Mouse (Mus musculus): ENCODE measurements at regions not wholly inside any gene's neighbourhood (a gene's known extent, or its start where the extent isn't known, plus 50 kb on each side); places are given as distances from the start of the nearest gene placed in this dataset.

- H3K27me3 ChIP-seq (ENCODE audit: insufficient read depth, low read length) = no peaks in the 10 kb centered on the region
- TF ChIP-seq POU5F1 (IDR thresholded peaks at IDR 0.05; ENCODE audit: borderline replicate concordance, low read length) = no peak
- no peak for TF ChIP-seq CTCF (conservative IDR thresholded peaks at IDR 0.05; ENCODE audit: low read length)
- no peak for TF ChIP-seq NANOG (IDR thresholded peaks at IDR 0.05; ENCODE audit: borderline replicate concordance, low read length)
These were observed 229.8 kb upstream of the Far2 start for GRCm38 (mm10) chr6:147817262-147817661.

GRCm38 (mm10) chr6:147822215-147822614 is 224.8 kb upstream of the Far2 start:
- no peak for TF ChIP-seq POU5F1 (IDR thresholded peaks at IDR 0.05; ENCODE audit: borderline replicate concordance, low read length)
- no peak for TF ChIP-seq NANOG (IDR thresholded peaks at IDR 0.05; ENCODE audit: borderline replicate concordance, low read length)
- no peak for TF ChIP-seq CTCF (conservative IDR thresholded peaks at IDR 0.05; ENCODE audit: low read length)
- Histone ChIP-seq H3K27me3 (ENCODE audit: insufficient read depth, low read length) (no peaks in the 10 kb centered on the region), H3K9me3 (ENCODE audit: low read length) (no peaks in the 10 kb centered on the region), H3K4me3 (replicated peaks; ENCODE audit: low read length) (no peak overlapping the region), H3K4me1 (replicated peaks; ENCODE audit: low read depth, low read length) (no peaks in the 10 kb centered on the region), H3K36me3 (ENCODE audit: insufficient read depth, low read length) (no peaks in the 10 kb centered on the region)

More at GRCm38 (mm10) chr6:147817262-147817661, 229.8 kb upstream of the Far2 start:
- no peaks in the 10 kb centered on the region for H3K9me3 ChIP-seq (ENCODE audit: low read length)
- H3K36me3 ChIP-seq (ENCODE audit: insufficient read depth, low read length) = no peaks in the 10 kb centered on the region
- no peak overlapping the region for H3K4me3 ChIP-seq (replicated peaks; ENCODE audit: low read length)
- no peaks in the 10 kb centered on the region for H3K4me1 ChIP-seq (replicated peaks; ENCODE audit: low read depth, low read length)

DNA sequence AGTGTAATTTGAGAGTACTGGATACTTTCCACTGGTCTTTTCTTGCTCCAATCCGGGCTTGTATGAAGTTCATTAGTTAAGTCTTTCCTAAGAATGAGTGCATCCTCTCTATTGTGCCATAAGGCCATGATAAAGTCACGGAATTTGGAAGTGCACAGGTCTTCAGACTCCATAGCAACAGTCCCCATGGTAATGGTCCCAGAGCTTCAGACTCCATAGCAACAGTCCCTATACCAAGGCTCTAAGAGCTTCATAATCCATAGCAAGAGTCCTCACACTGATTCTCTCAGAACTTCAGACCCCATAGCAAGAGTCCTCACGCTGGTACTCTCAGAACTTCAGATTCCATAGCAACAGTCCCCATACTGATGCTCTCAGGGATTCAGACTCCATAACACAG is 214.5 kb upstream of the Far2 start:
- Histone ChIP-seq H3K9me3 (ENCODE audit: low read length) (no peaks in the 10 kb centered on the region), H3K27me3 (ENCODE audit: insufficient read depth, low read length) (no peaks in the 10 kb centered on the region), H3K36me3 (ENCODE audit: insufficient read depth, low read length) (no peaks in the 10 kb centered on the region), H3K4me3 (replicated peaks; ENCODE audit: low read length) (no peak overlapping the region), H3K4me1 (replicated peaks; ENCODE audit: low read depth, low read length) (no peaks in the 10 kb centered on the region)
- no peak for TF ChIP-seq CTCF (conservative IDR thresholded peaks at IDR 0.05; ENCODE audit: low read length)

DNA sequence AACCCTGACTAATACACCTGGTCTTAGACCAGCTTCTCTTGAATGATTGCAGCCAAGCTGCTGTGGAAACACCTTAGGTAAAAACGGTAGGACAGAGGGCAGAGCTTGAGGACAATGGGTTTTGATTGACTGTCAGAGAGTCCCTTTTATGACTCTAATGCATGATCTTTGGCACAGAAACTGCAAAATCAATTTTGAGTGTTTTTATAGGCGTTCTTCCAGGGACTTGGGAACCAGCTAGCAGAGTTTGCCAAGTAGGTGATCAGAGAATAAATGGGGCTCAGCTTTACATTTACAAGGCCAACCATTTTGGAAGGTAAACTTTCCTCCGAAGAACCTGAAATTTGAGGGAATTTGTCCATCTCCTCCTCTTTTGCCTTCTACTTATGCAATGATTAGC is 213.6 kb upstream of the Far2 start:
- Histone ChIP-seq H3K9me3 (ENCODE audit: low read length) (no peaks in the 10 kb centered on the region), H3K4me1 (replicated peaks; ENCODE audit: low read depth, low read length) (no peaks in the 10 kb centered on the region), H3K36me3 (ENCODE audit: insufficient read depth, low read length) (no peaks in the 10 kb centered on the region), H3K27me3 (ENCODE audit: insufficient read depth, low read length) (no peaks in the 10 kb centered on the region), H3K4me3 (replicated peaks; ENCODE audit: low read length) (no peak overlapping the region)
- TF ChIP-seq CTCF (conservative IDR thresholded peaks at IDR 0.05; ENCODE audit: low read length) (no peak), NANOG (IDR thresholded peaks at IDR 0.05; ENCODE audit: borderline replicate concordance, low read length) (no peak), POU5F1 (IDR thresholded peaks at IDR 0.05; ENCODE audit: borderline replicate concordance, low read length) (no peak)

- no peaks in the 10 kb centered on the region for H3K27me3 ChIP-seq (ENCODE audit: insufficient read depth, low read length)
- H3K4me3 ChIP-seq (replicated peaks; ENCODE audit: low read length) = no peak overlapping the region
- TF ChIP-seq CTCF (conservative IDR thresholded peaks at IDR 0.05; ENCODE audit: low read length) (no peak), NANOG (IDR thresholded peaks at IDR 0.05; ENCODE audit: borderline replicate concordance, low read length) (no peak), POU5F1 (IDR thresholded peaks at IDR 0.05; ENCODE audit: borderline replicate concordance, low read length) (no peak)
- no peaks in the 10 kb centered on the region for H3K9me3 ChIP-seq (ENCODE audit: low read length)
- H3K4me1 ChIP-seq (replicated peaks; ENCODE audit: low read depth, low read length) = no peaks in the 10 kb centered on the region
- H3K36me3 ChIP-seq (ENCODE audit: insufficient read depth, low read length) = no peaks in the 10 kb centered on the region
These were observed 208.2 kb upstream of the Far2 start for GRCm38 (mm10) chr6:147838846-147839245.

DNA sequence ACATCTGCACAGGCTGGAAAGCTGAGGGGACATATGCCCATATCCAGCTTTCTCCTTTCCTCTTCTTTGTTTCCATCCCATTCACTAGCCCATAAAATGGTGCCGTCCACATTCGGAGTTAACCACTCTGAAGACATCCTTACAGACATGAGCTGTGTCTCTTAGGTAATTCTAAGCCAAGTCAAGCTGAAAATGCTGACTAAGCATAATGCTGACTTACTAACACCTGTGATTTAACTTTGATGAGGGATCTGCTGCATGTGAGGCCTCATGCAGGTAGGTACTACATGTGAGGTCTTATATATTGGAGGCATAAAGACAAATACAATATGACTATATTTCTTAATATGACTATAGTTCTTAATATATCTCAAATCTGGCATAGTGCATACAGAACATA is 197.1 kb upstream of the Far2 start:
- no peaks in the 10 kb centered on the region for H3K27me3 ChIP-seq (ENCODE audit: insufficient read depth, low read length)
- no peak overlapping the region for H3K4me3 ChIP-seq (replicated peaks; ENCODE audit: low read length)
- H3K36me3 ChIP-seq (ENCODE audit: insufficient read depth, low read length) = no peaks in the 10 kb centered on the region
- H3K9me3 ChIP-seq (ENCODE audit: low read length) = no peaks in the 10 kb centered on the region
- TF ChIP-seq CTCF (conservative IDR thresholded peaks at IDR 0.05; ENCODE audit: low read length) (no peak), POU5F1 (IDR thresholded peaks at IDR 0.05; ENCODE audit: borderline replicate concordance, low read length) (no peak), NANOG (IDR thresholded peaks at IDR 0.05; ENCODE audit: borderline replicate concordance, low read length) (no peak)
- H3K4me1 ChIP-seq (replicated peaks; ENCODE audit: low read depth, low read length) = no peaks in the 10 kb centered on the region

DNA sequence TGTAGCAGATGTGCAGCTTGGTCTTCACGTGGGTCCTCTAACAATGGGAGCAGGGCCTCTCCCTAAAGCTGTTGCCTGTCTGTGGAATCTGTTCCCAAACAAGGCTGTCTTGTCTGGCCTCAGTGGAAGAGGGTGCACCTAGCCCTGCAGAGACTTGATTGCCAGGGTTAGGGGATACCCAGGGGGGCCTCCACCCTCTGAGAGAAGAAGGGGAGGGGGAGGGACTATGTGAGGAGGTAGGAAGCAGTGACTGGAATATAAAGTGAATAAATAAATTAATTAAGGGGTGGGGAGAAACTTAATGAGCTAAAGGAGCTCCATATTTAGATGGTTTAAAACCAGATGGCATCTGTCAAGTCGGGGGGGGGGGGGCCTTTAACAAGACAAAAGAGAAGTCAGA is 185.9 kb upstream of the Far2 start:
- no peaks in the 10 kb centered on the region for H3K27me3 ChIP-seq (ENCODE audit: insufficient read depth, low read length)
- no peaks in the 10 kb centered on the region for H3K36me3 ChIP-seq (ENCODE audit: insufficient read depth, low read length)
- no peaks in the 10 kb centered on the region for H3K9me3 ChIP-seq (ENCODE audit: low read length)
- TF ChIP-seq CTCF (conservative IDR thresholded peaks at IDR 0.05; ENCODE audit: low read length) = no peak
- H3K4me3 ChIP-seq (replicated peaks; ENCODE audit: low read length) = no peak overlapping the region
- no peaks in the 10 kb centered on the region for H3K4me1 ChIP-seq (replicated peaks; ENCODE audit: low read depth, low read length)

- TF ChIP-seq POU5F1 (IDR thresholded peaks at IDR 0.05; ENCODE audit: borderline replicate concordance, low read length) (no peak), CTCF (conservative IDR thresholded peaks at IDR 0.05; ENCODE audit: low read length) (no peak), NANOG (IDR thresholded peaks at IDR 0.05; ENCODE audit: borderline replicate concordance, low read length) (no peak)
- no peak overlapping the region for H3K4me3 ChIP-seq (replicated peaks; ENCODE audit: low read length)
- no peaks in the 10 kb centered on the region for H3K4me1 ChIP-seq (replicated peaks; ENCODE audit: low read depth, low read length)
- peaks cover 25% of the 10 kb centered on the region for H3K9me3 ChIP-seq (ENCODE audit: low read length)
- H3K27me3 ChIP-seq (ENCODE audit: insufficient read depth, low read length) = no peaks in the 10 kb centered on the region
- H3K36me3 ChIP-seq (ENCODE audit: insufficient read depth, low read length) = no peaks in the 10 kb centered on the region
These were observed 176.0 kb upstream of the Far2 start for GRCm38 (mm10) chr6:147871033-147871432.

- Histone ChIP-seq H3K4me1 (replicated peaks; ENCODE audit: low read depth, low read length) (no peaks in the 10 kb centered on the region), H3K9me3 (ENCODE audit: low read length) (peaks cover 44% of the 10 kb centered on the region), H3K36me3 (ENCODE audit: insufficient read depth, low read length) (no peaks in the 10 kb centered on the region), H3K4me3 (replicated peaks; ENCODE audit: low read length) (no peak overlapping the region), H3K27me3 (ENCODE audit: insufficient read depth, low read length) (no peaks in the 10 kb centered on the region)
- no peak for TF ChIP-seq NANOG (IDR thresholded peaks at IDR 0.05; ENCODE audit: borderline replicate concordance, low read length)
These were observed 173.9 kb upstream of the Far2 start for GRCm38 (mm10) chr6:147873173-147873572.
